Mouse (Mus musculus): Measurements from ENCODE around the gene Fam219b.
A peak's percentile ranks its signal among the peaks of the same experiment; 100 is the strongest.

Gene Fam219b

GRCm38 (mm10) chr9:57565741-57566221 is 28.5 kb downstream of the Fam219b start:
- no peak for DNase-seq

- DNase-seq, result no peak
Observed at GRCm38 (mm10) chr9:57566846-57567245, 29.5 kb downstream of the Fam219b start.

- DNase-seq, result no peak
Observed at GRCm38 (mm10) chr9:57568500-57568899, 31.2 kb downstream of the Fam219b start.

GRCm38 (mm10) chr9:57574397-57574796 is 37.1 kb downstream of the Fam219b start:
- no peak for DNase-seq

- DNase-seq, result no peak
Observed at GRCm38 (mm10) chr9:57575577-57575976, 38.2 kb downstream of the Fam219b start.

- DNase-seq, result no peak
Observed at GRCm38 (mm10) chr9:57577144-57577849, 40.0 kb downstream of the Fam219b start.

- no peak for DNase-seq
Observed at GRCm38 (mm10) chr9:57584991-57585390, 47.7 kb downstream of the Fam219b start.

- peak; percentile 93 for DNase-seq
Observed at GRCm38 (mm10) chr9:57589224-57590126, 52.1 kb downstream of the Fam219b start, which contains the start of gene Ulk3. Gene Ulk3 (plus strand): TSS chr9:57589452.

GRCm38 (mm10) chr9:57590726-57591125 is 53.4 kb downstream of the Fam219b start:
- no peak for DNase-seq

Measured in thymus, postnatal 14 days (tissue).